9 mouse cellular contexts compared by ENCODE assay signal in genomic region chr6:108963295-108963694, GRCm38 (mm10).
DNase-seq lines count a peak whose midpoint lies in the region; ATAC-seq and TF ChIP-seq lines count a peak whose summit lies in the region.
"Had no signal": no experiment of that assay in that cellular context is flagged by ENCODE, and none has a peak within 500 bp of the region (broad histone marks: within the 10 kb centered on the region; RNA-seq: fewer than 3 reads in every experiment).

No protein-coding gene starts in this region.

- H3K27me3 ChIP-seq in kidney, adult 2 months (replicated peaks; ENCODE audit: control insufficient read depth, insufficient read depth, low read length): no peaks in the 10 kb centered on the region
- H3K27me3 ChIP-seq: embryonic facial prominence, embryonic 13.5 days had no signal

- no peak overlapping the region for H3K27ac ChIP-seq in kidney, adult 2 months (ENCODE audit: insufficient read depth, low read depth, low read length)
- H3K27ac ChIP-seq: embryonic facial prominence, embryonic 13.5 days had no signal

- 0% methylated on average over 2 of the region's 2 CpGs for WGBS in kidney, adult 2 months

- no peaks in the 10 kb centered on the region for H3K36me3 ChIP-seq in kidney, adult 2 months (ENCODE audit: control insufficient read depth, insufficient read depth, low read length)
- H3K36me3 ChIP-seq: embryonic facial prominence, embryonic 13.5 days had no signal

- TF ChIP-seq POLR2A in kidney, adult 2 months (IDR thresholded peaks at IDR 0.05; ENCODE audit: low read depth, low read length): no peak

- no peaks in the 10 kb centered on the region for H3K4me1 ChIP-seq in kidney, adult 2 months (ENCODE audit: control insufficient read depth, insufficient read depth, low read length)
- H3K4me1 ChIP-seq: embryonic facial prominence, embryonic 13.5 days had no signal

- peak; percentile 96 for ATAC-seq in frontal cortex, adult (ENCODE audit: low TSS enrichment)

- intact Hi-C loops in left cerebral cortex, postnatal 36 days (cut with DNase I): no loop called here

- peak; percentile 62 for DNase-seq in testis, postnatal 10 days (ENCODE audit: low spot score)
- DNase-seq in testis, postnatal 14 days (ENCODE audit: low spot score): no peak
- DNase-seq in cerebellum, adult 8-10 months: peak; percentile 8
- peak; percentile 65 for DNase-seq in kidney, adult 2 months
- peak; percentile 52 to 71 for DNase-seq in left cerebral cortex, postnatal 36 days (ENCODE audit: low spot score in 2 of 2)
- DNase-seq in retina, postnatal 1 day: peak; percentile 63
- DNase-seq in spleen, postnatal 14 days (ENCODE audit: low spot score in 2 of 2): no peak

- H3K4me3 ChIP-seq in kidney, adult 2 months (ENCODE audit: insufficient read depth, low read depth, low read length): no peak overlapping the region
- H3K4me3 ChIP-seq: embryonic facial prominence, embryonic 13.5 days had no signal

- TF ChIP-seq CTCF in kidney, adult 2 months (conservative IDR thresholded peaks at IDR 0.05; ENCODE audit: insufficient read depth, insufficient read length, low read depth, low read length): peak; percentile 28; the same call in 1 of the 2 replicates

Comparison
In these comparisons a context has a peak if more than half of its experiments do, and no peak if none do; other contexts are left out.
1. DNase-seq: peak in testis, postnatal 10 days (single experiment), cerebellum, adult 8-10 months (single experiment), kidney, adult 2 months (single experiment), left cerebral cortex, postnatal 36 days (2 of 2) and retina, postnatal 1 day (single experiment); none in testis, postnatal 14 days (single experiment) and spleen, postnatal 14 days (0 of 2).